Mouse (Mus musculus): ENCODE measurements around the gene Gm20075.

GRCm38 (mm10) chr13:96040275-96041042 is 40.7 kb downstream of the Gm20075 start:
- TF ChIP-seq CTCF (IDR thresholded peaks at IDR 0.05; ENCODE audit: insufficient read depth, low read length) = no peak
- no peak for TF ChIP-seq POLR2A (IDR thresholded peaks at IDR 0.05; ENCODE audit: borderline replicate concordance, extremely low read depth, low read depth, low read length)
